Mouse (Mus musculus) liver (tissue): ENCODE data around the gene Tdp1.

ENCODE experiments used
- DNase-seq: peaks from one replicate; pipeline ENCODE4 v3.0.0-alpha.2; 2020; ENCODE audit warnings: mixed read lengths

Tdp1 gene

DNA sequence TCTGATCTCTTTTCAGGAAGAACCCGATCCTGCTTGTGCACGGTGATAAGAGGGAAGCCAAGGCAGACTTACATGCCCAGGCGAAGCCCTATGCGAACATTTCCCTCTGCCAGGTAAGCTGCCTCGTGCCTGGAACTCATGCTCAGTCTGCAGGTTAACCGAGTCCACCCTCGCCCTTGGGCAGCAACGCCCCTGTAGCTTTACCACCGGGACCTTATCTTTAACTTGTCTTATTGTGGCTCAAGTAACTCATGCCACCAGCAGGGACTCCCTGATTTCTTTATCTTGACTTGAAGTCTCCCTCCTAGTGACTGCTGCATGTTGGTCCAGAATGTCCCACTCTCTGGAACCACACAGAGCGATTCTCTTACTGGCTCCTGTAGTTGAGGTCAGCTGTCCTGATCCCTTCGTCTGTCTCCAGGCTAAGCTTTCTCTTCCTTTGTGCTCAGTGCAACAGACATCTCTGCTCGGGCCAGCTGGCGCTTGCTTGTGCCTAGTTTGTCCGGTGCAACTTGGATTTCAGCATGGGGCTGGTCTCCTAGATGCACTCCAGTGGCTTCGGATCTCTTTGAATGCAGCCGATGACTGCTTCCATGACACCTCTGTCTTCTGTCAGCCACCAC, 14.0 kb downstream of the Tdp1 start:
- DNase-seq: no peak

DNA sequence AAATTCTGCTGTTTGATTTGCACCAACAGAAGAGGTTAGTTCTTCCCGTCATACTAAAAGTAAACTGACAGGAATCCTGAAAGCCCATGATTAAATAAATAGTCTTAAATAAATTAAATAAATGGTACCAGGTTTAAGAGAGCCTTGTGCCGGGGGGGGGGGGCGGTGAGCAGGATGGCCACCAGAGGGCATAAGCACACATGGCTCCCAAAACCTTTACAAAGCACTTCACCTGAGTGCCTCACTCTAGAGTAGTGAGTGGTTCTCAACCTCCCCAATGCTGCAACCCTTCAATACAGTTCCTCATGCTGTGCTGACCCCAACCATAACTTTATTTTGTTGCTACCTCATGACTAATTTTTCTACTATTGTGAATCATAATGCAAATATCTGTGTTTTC, 15.7 kb downstream of the Tdp1 start:
- no peak for DNase-seq

GRCm38 (mm10) chr12:99901973-99902866, 17.9 kb downstream of the Tdp1 start:
- no peak for DNase-seq

DNA sequence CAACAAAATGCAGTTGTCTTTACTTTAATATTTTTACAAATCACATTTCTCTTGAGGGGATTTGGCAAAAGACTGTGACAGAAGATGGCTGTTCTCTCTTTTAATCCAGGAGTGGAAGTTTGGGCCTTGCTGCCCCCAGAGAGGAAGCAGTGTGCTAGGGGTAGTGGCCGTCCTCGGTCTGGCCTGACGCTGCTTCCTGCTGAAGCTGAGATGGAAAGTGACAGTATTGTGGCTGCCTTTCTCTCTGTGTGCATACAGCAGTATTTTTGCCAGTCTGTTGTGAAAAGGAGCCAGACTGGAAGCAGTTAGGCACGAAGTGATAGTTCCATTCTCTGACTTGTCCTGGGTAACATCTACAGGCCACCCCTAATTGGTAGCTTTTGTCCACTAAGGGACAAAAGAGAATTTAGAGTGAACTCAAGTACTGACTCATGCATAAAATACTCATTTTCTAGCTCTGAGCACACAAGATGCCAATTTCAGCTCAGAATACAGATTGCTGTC, 18.6 kb downstream of the Tdp1 start:
- DNase-seq: no peak

GRCm38 (mm10) chr12:99904537-99904936, 20.2 kb downstream of the Tdp1 start:
- no peak for DNase-seq

DNA sequence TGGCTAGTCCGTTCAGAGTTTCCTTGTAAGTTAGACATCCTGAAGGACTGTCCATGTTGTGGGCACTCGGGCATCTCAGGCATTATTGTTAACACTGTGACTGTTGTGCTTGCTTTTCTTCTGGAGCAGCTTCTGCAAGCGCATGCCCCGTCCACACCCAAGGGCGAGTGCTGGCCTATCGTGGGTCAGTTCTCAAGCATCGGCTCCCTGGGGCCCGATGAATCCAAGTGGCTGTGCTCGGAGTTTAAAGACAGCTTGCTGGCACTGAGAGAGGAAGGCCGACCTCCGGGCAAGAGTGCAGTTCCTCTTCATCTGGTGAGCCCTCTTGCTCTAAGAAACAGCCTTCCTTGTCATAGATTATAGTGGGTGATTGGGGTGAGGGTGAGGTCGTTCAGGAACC, 27.1 kb downstream of the Tdp1 start:
- DNase-seq: no peak

GRCm38 (mm10) chr12:99917800-99918427, 33.6 kb downstream of the Tdp1 start:
- no peak for DNase-seq

- DNase-seq: no peak
These were observed 35.3 kb downstream of the Tdp1 start for GRCm38 (mm10) chr12:99919636-99920035.

- no peak for DNase-seq
These were observed 36.7 kb downstream of the Tdp1 start for GRCm38 (mm10) chr12:99921045-99921444.

DNA sequence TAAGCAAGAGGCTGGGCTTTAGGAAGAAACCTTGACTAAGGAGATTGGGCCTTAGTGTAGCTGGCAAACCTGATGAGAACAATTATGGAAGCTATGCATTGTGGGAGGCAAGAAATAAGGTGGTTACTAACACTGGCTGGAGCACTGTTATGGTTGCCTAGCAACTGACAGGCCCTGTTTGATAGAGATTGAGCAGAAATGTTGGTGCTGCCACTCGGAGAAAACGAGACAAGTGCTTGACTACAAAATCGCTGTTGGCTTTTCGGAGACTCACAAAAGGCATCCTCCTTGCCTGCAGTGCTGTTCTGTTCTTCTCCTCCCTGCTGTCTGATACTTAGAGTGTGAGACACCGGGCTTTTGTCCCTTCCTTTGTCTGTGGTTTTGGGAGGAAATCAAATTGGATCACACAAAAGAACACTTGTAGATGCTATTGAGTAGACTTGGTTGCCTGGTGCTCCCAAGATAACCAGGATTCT, 38.9 kb downstream of the Tdp1 start:
- DNase-seq: no peak

DNA sequence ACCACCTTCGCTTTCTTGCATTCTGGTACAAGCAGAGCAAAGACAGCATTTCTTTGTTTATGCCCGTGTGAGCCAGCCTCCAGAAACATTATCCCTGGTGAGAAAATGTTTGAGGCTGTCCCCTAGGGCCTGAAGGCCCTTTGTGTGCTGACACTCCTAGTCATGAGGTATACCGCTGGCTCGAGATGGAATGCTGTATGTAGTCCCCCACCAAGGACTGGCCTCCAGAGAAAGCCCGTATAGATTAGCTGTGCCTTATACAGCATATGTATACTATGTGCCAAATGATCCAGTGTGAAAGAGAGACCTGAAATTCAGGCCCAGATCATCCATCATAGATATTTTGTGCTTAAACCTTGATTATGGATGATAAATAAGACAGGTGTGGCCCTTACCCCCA, 39.4 kb downstream of the Tdp1 start:
- DNase-seq: no peak

GRCm38 (mm10) chr12:99928311-99928710, 44.0 kb downstream of the Tdp1 start:
- no peak for DNase-seq

DNA sequence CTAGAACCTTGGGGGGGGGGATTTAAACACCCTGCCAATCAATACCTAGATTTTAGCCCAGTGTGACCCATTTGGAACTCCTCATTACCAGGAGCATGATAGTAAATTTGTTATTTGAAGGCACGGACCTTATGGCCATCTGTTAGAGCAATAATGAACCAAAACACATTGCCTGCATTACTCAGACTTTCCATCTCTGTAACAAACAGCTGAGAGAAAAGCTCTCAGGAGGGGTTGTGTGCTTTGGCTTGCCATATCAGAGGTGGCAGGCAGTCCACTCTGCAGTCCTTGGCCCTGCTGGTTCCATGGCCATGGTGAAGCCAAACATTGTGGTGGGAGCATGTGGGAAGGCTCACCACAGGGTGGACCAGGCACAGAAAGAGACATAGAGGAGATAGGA, 44.8 kb downstream of the Tdp1 start:
- DNase-seq: no peak

DNA sequence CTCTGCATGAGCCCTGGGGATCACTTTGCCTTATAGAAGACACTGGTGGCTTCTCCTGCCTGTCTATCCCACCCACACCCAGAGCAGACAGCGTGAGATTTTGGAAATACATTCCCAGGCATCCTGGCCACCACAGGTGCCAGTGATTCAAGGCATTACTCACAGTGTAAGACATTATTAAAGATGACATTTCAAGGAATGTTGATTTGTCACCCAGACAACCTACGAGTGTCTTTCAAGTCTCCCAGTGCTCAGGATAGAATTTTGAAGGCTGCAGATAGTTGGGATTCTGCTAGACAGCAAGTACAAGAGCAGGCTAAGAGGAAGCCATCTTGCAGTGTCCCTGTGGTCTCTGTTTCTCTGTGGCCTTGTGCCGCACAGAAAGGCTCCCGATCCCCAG, 47.9 kb downstream of the Tdp1 start:
- no peak for DNase-seq

GRCm38 (mm10) chr12:99933630-99934029, 49.3 kb downstream of the Tdp1 start:
- no peak for DNase-seq

DNA sequence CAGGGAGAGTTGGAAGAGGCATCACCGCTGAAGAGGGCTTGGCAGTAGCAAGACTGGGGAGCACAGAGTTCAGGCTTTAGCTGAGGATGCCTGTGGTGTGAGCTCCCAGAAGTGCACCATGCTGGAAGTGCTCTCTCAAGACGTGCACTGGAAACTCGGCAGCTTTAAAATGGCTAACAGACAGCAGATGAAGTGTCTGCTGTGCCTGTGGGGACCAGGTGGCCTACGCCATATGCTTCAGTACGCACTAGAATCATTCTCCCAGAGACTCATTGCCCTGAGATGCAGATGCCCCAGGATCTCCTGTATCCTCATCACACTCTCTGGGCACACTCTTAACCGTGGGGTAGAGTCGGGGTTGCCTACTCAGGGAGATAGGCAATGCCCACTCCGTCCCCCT, 51.1 kb downstream of the Tdp1 start:
- no peak for DNase-seq

DNA sequence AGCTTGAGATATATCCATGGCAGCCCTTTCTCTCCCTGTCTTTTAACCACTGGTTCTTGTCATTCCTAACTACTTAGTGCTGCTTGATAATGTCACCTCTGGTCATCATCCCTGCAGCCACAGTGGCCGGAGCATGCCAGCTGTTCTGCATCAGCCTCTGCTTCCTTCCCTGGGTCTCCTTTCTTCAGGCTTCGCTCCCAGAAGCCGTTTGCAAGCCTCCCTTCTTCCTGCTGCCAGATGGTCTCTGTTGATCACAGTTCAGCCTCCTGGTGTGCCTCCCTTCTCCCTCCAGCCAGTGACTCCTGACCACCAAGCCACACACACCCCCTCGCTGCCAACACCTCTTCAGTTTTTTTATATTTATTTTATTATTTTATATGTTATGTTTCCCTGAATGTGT, 54.2 kb downstream of the Tdp1 start:
- DNase-seq: no peak

GRCm38 (mm10) chr12:99939179-99939578, 54.9 kb downstream of the Tdp1 start:
- DNase-seq: no peak

DNA sequence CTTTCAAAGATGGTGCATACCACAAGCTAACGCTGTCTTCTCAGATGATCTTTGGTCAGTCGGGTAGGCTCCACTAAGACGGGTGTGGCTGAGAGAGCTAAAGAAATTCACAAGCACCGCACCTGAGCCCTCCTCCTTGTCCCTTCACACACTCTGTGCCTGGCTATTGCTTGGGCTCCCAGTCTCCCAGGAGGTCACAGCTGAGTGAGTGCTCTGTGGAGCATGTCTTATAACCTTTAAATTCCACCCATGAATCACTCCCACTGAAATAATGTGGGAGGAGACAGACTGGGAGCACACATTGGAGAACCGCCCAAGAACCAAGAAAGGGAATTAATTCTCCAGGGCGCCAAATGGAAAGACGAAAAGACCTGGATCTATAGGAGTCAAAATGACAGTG, 56.4 kb downstream of the Tdp1 start:
- no peak for DNase-seq

DNA sequence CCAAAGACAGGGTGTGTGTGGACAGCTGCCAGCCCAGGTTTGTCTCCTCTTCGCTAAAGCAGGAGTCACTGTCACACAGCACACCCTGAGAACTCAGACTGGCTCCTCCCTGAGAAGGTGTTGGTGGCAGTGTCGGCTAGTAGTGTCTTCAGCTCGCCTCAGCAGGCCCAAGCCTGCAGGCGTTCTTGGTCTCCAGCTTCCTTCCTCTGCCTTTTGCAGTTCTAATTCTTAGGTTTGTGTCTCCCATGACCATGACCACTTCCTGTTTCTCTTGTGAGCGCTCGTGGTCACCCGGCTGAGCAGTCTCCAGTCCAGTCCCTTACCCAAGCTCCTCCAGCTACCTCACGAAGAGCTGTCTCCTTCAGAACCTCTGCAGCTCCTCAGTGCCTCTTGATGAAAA, 58.1 kb downstream of the Tdp1 start:
- DNase-seq: no peak

GRCm38 (mm10) chr12:99952928-99953327, 68.6 kb downstream of the Tdp1 start:
- peak; percentile 32 for DNase-seq

DNA sequence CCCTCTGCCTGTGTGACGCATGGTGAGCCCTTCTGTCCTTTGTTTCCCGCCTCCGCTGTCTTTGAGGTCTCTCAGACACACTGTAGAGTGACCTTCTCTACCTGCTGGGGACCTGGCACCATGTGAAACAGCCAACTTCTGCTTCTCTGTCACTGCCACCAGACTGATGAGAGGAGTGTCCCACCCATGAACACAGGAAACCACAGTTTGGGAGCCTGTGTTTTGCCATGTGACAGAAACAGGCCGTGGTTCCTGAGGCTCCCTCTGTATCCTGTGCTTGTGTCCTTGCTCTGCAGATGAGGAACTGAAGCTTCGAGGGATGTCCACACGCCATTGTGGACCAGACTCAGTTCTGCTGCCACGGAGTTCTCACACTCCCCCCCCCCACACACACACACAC, 72.1 kb downstream of the Tdp1 start:
- DNase-seq: no peak
